Mouse (Mus musculus): ENCODE results near the gene Clcn6.

DNA sequence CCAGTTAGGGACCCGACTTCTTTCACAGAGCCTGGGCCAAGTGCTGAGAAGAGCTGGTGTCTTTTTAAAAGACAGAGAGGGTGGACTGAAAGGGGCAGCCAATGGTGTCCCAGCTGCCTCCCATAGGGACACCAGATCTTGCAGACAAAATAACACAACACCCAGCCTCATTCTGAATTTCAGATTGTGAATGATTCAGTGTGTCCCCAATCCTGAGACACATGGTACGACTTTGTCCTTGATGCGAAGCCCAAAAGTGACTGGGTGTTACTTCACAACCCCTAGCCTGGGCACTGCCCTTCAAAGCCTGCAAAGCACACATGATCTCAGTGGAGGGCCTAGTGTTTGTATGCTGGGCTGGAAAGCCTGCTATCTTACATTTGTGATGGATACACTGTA, 47.3 kb upstream of the Clcn6 start:
- TF ChIP-seq CTCF (IDR thresholded peaks at IDR 0.05; ENCODE audit: extremely low read depth, insufficient read depth, low read length) (no peak), POLR2A (IDR thresholded peaks at IDR 0.05; ENCODE audit: extremely low read depth, insufficient read depth, low read length) (no peak)

Measured in cortical plate, adult 2 months (tissue).